Mouse (Mus musculus) olfactory bulb, adult 2 months (tissue): ENCODE measurements around the gene Tcta. TPM values are rescaled to one million over a fixed set of nuclear protein-coding genes. Genes with fewer than 3 reads are reported as not detected.
A peak's percentile ranks its signal among the peaks of the same experiment; 100 is the strongest.

Experiments
- H3K27ac ChIP-seq: fragments of 200-500 bp; 2 replicates; pipeline ENCODE4 v1.5.1; 2012; ENCODE audit warnings: low read depth, low read length; ENCODE audit not compliant: insufficient read depth
- H3K4me1 ChIP-seq: fragments of 200-500 bp; 2 replicates; pipeline ENCODE4 v1.6.1; 2012; ENCODE audit warnings: low read length; ENCODE audit not compliant: control insufficient read depth, insufficient read depth
- H3K4me3 ChIP-seq: fragments of 200-500 bp; 2 replicates; pipeline ENCODE4 v1.5.1; 2012; ENCODE audit warnings: mild to moderate bottlenecking, low read depth, low read length, moderate library complexity; ENCODE audit not compliant: insufficient read depth
- CTCF ChIP-seq: fragments of 200-500 bp; IDR thresholded peaks from 2 replicates; pipeline ENCODE4 v1.5.1; 2012; ENCODE audit warnings: low read depth, mild to moderate bottlenecking, low read length, moderate library complexity; ENCODE audit not compliant: insufficient read depth
- POLR2A ChIP-seq: fragments of 200-500 bp; IDR thresholded peaks from 2 replicates; pipeline ENCODE4 v1.6.1; 2012; ENCODE audit warnings: mild to moderate bottlenecking, low read depth, low read length, moderate library complexity; ENCODE audit not compliant: insufficient read depth
- WGBS: fragments of 180-500 bp; shearing (Covaris S2); methylation state at CpG from one replicate; pipeline ENCODE4 v1.1.7; 2018; 5-methylcytosine and 5-hydroxymethylcytosine counted together
- polyA plus RNA-seq: library from polyadenylated mRNA; stranded (reverse); fragments of >200 nt; gene quantifications from 2 replicates; pipeline ENCODE4 v1.2.4, GENCODE M21; 2012; ENCODE audit warnings: low replicate concordance; ENCODE audit not compliant: missing spikeins, insufficient read depth, insufficient read length

The Tcta gene
- not detected in 2 replicates for polyA plus RNA-seq

GRCm38 (mm10) chr9:108305629-108306520 is at the start of gene Tcta, which contains the start of gene Rhoa:
Gene Tcta (minus strand): TSS chr9:108306160.
Gene Rhoa (plus strand): TSS chr9:108306129.
- under 1% methylated on average over 80 of the region's 81 CpGs for WGBS
- TF ChIP-seq POLR2A (peak; percentile 88), CTCF (0 out of 2 replicates have a peak, but pooled peaks have one; percentile 12)
- Histone ChIP-seq H3K4me1 (peaks cover 2% of the 10 kb centered on the region; the same call in 1 of the 2 replicates), H3K4me3 (peak within 1 kb of the TSS; percentile 97), H3K27ac (peak within 1 kb of the TSS; percentile 97)

- WGBS, result 90% methylated on average over 4 of the region's 4 CpGs
- Histone ChIP-seq H3K27ac (no peak overlapping the region), H3K4me1 (peaks cover 6% of the 10 kb centered on the region), H3K4me3 (no peak overlapping the region)
- no peak for TF ChIP-seq CTCF
- TF ChIP-seq POLR2A, result no peak
Measured at GRCm38 (mm10) chr9:108349727-108350126, 43.8 kb upstream of the Tcta start.

- WGBS, result 3% methylated on average over 14 of the region's 14 CpGs
- peaks cover 6% of the 10 kb centered on the region for H3K4me1 ChIP-seq
- TF ChIP-seq CTCF (no peak), POLR2A (no peak)
- H3K27ac ChIP-seq, result no peak overlapping the region
- peak overlapping the region; percentile 99 for H3K4me3 ChIP-seq
Measured at GRCm38 (mm10) chr9:108348290-108348680, 42.3 kb upstream of the Tcta start.

- H3K27ac ChIP-seq, result peak within 1 kb of the TSS; percentile 98
- under 1% methylated on average over 75 of the region's 75 CpGs for WGBS
- H3K4me1 ChIP-seq, result peaks cover 6% of the 10 kb centered on the region
- TF ChIP-seq POLR2A, result peak; percentile 92
- no peak for TF ChIP-seq CTCF
- peak within 1 kb of the TSS; percentile 99 for H3K4me3 ChIP-seq
Measured at GRCm38 (mm10) chr9:108347540-108348289, 41.8 kb upstream of the Tcta start, which contains the start of gene Usp4. Gene Usp4 (plus strand): TSS chr9:108347853.

- 3% methylated on average over 11 of the region's 11 CpGs for WGBS
- TF ChIP-seq CTCF (no peak), POLR2A (no peak)
- Histone ChIP-seq H3K4me1 (peaks cover 6% of the 10 kb centered on the region), H3K4me3 (peak overlapping the region; percentile 99), H3K27ac (peak overlapping the region; percentile 98)
Measured at GRCm38 (mm10) chr9:108347024-108347423, 41.1 kb upstream of the Tcta start.

- TF ChIP-seq CTCF, result no peak
- TF ChIP-seq POLR2A, result no peak
- 88% methylated on average over 4 of the region's 4 CpGs for WGBS
- H3K4me3 ChIP-seq, result no peak overlapping the region
- H3K27ac ChIP-seq, result no peak overlapping the region
- H3K4me1 ChIP-seq, result peaks cover 19% of the 10 kb centered on the region
Measured at GRCm38 (mm10) chr9:108344471-108344870, 38.5 kb upstream of the Tcta start.

- TF ChIP-seq POLR2A (no peak), CTCF (no peak)
- WGBS, result 100% methylated on average over 1 of the region's 1 CpGs
- no peak overlapping the region for H3K27ac ChIP-seq
- peaks cover 15% of the 10 kb centered on the region for H3K4me1 ChIP-seq
- no peak overlapping the region for H3K4me3 ChIP-seq
Measured at GRCm38 (mm10) chr9:108343835-108344234, 37.9 kb upstream of the Tcta start.

- no peak for TF ChIP-seq CTCF
- TF ChIP-seq POLR2A, result no peak
- no peak overlapping the region for H3K27ac ChIP-seq
- WGBS, result 90% methylated on average over 3 of the region's 3 CpGs
- peaks cover 17% of the 10 kb centered on the region for H3K4me1 ChIP-seq
- H3K4me3 ChIP-seq, result no peak overlapping the region
Measured at GRCm38 (mm10) chr9:108343331-108343730, 37.4 kb upstream of the Tcta start.
